Mouse (Mus musculus): ENCODE measurements at regions not wholly inside any gene's neighbourhood (a gene's known extent, or its start where the extent isn't known, plus 50 kb on each side); places are given as distances from the start of the nearest gene placed in this dataset.

DNA sequence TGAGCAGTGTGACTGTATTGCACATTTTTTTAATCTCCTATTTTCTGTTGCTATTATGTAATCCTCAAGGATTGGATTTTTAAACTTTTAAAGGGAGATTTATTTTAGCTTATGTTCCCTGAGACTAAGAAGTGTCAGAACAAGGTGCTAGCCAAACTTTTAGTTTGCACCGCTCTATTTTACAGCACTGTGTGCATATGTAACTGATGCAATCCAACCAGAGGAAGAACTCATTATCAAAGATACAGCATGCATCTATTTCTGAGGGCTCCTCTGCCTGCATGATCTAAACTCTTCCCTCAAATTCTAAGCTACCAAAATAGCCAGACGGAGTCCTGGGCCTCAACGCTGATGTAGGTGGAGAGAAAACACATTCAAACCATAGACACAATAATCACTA lies 1747.5 kb upstream of the Adam24 start:
- H3K9me3 ChIP-seq, result no peaks in the 10 kb centered on the region
- H3K4me3 ChIP-seq, result no peak overlapping the region
- WGBS, result 89% methylated on average over 3 of the region's 3 CpGs
- H3K36me3 ChIP-seq (replicated peaks), result no peaks in the 10 kb centered on the region
- no peaks in the 10 kb centered on the region for H3K4me1 ChIP-seq
- no peak overlapping the region for H3K4me2 ChIP-seq
- no peak for ATAC-seq (replicated peaks)
- no peak overlapping the region for H3K27ac ChIP-seq
- H3K27me3 ChIP-seq (replicated peaks), result no peaks in the 10 kb centered on the region
- H3K9ac ChIP-seq, result no peak overlapping the region

DNA sequence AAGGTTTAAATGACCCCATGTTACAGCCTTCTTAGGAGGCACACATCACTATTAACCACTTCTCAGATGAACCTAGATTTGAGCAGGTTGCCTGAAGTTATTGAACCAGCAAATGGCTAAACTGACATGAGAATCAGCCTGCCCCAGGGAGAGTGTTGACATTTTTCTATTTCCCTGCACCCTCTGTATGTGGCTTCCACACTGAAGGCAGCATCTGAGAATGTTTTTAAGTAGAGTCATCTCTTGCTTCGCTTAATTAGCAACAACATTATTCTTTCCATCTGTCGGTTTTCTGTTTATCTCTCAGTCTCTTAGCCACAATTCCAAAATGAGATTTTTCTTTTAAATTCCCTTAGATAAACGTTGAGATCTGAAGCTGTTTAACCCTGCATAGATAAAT lies 1747.0 kb upstream of the Adam24 start:
- Histone ChIP-seq H3K4me2 (no peak overlapping the region), H3K9me3 (no peaks in the 10 kb centered on the region), H3K4me1 (no peaks in the 10 kb centered on the region), H3K9ac (no peak overlapping the region), H3K36me3 (replicated peaks) (no peaks in the 10 kb centered on the region), H3K27ac (no peak overlapping the region), H3K27me3 (replicated peaks) (no peaks in the 10 kb centered on the region), H3K4me3 (no peak overlapping the region)
- ATAC-seq (replicated peaks), result no peak
- whole genome bisulfite sequencing, result 63% methylated on average over 3 of the region's 3 CpGs

DNA sequence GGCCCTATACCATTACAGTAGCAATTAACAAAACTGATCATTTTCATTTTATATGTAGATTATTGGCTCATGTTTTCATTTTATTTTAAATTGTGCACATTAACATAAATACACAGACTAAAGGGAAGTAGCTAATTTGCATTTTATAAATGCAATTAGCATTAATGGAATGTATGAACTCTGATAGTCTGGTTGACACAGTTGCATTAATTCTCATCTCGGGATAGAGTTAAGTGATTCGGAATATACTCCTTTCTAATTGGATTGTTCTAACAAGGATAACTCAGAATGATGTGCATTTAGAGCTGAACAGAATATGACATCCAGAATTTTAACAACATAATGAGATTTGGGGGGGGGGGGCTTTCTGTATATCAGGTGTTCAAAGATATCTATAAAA lies 1746.5 kb upstream of the Adam24 start:
- Histone ChIP-seq H3K4me2 (no peak overlapping the region), H3K4me1 (no peaks in the 10 kb centered on the region), H3K9me3 (no peaks in the 10 kb centered on the region), H3K4me3 (no peak overlapping the region), H3K36me3 (replicated peaks) (no peaks in the 10 kb centered on the region), H3K27ac (no peak overlapping the region), H3K9ac (no peak overlapping the region), H3K27me3 (replicated peaks) (no peaks in the 10 kb centered on the region)
- peak; percentile 58 for ATAC-seq (replicated peaks)
- 60% methylated on average over 2 of the region's 2 CpGs for WGBS

All from midbrain, embryonic 15.5 days (tissue).